Mouse (Mus musculus) thymus, postnatal 4 days (tissue): ENCODE measurements at regions not wholly inside any gene's neighbourhood (a gene's known extent, or its start where the extent isn't known, plus 50 kb on each side); places are given as distances from the start of the nearest gene placed in this dataset.

ENCODE experiments used
- DNase-seq: peaks from one replicate; pipeline ENCODE4 v3.0.0; 2021

- no peak for DNase-seq
Observed at GRCm38 (mm10) chr10:7267106-7267505, 55.1 kb upstream of the Cnksr3 start.

GRCm38 (mm10) chr10:7265412-7265811 lies 53.4 kb upstream of the Cnksr3 start:
- DNase-seq: no peak

- no peak for DNase-seq
Observed at GRCm38 (mm10) chr10:7264721-7265120, 52.7 kb upstream of the Cnksr3 start.
